Mouse (Mus musculus) heart, postnatal 0 days (tissue): Measurements from ENCODE around the gene Serpinb9b. TPM values are rescaled to one million over a fixed set of nuclear protein-coding genes. Genes with fewer than 3 reads are reported as not detected.
A peak's percentile ranks its signal among the peaks of the same experiment; 100 is the strongest.

Experiments used
- ATAC-seq: fragments of 200-750 bp; cut with Nextera tagmentation; 2 replicates; pipeline ENCODE4 v1.8.0; 2017; ENCODE audit warnings: low read depth, moderate number of reproducible peaks, moderate library complexity; ENCODE audit not compliant: insufficient read depth
- DNase-seq: peaks from one replicate; pipeline ENCODE4 v3.0.0-alpha.2; 2016; ENCODE audit warnings: low spot score
- H3K27ac ChIP-seq: fragments of 300-500 bp; sonication (generic); 2 replicates; pipeline ENCODE4 v1.5.1; 2014; ENCODE audit warnings: low read depth, mild to moderate bottlenecking
- H3K27me3 ChIP-seq: fragments of 300-500 bp; sonication (generic); 2 replicates; pipeline ENCODE4 v1.6.1; 2014; ENCODE audit warnings: low read length, mixed read lengths; ENCODE audit not compliant: control insufficient read depth, insufficient read depth
- H3K36me3 ChIP-seq: fragments of 300-500 bp; sonication (generic); replicated peaks from 2 replicates; pipeline ENCODE4 v1.6.1; 2014; ENCODE audit warnings: low read length, mixed read lengths; ENCODE audit not compliant: control insufficient read depth, insufficient read depth
- H3K4me1 ChIP-seq: fragments of 300-500 bp; sonication (generic); 2 replicates; pipeline ENCODE4 v1.6.1; 2014; ENCODE audit warnings: antibody characterized with exemption; ENCODE audit not compliant: control insufficient read depth, insufficient read depth
- H3K4me2 ChIP-seq: fragments of 300-500 bp; sonication (generic); 2 replicates; pipeline ENCODE4 v1.6.1; 2014; ENCODE audit warnings: low read depth, mild to moderate bottlenecking, low read length, moderate library complexity
- H3K4me3 ChIP-seq: fragments of 300-500 bp; sonication (generic); 2 replicates; pipeline ENCODE4 v1.5.1; 2014; ENCODE audit warnings: low read depth, low read length
- H3K9ac ChIP-seq: fragments of 300-500 bp; sonication (generic); replicated peaks from 2 replicates; pipeline ENCODE4 v1.6.1; 2014; ENCODE audit warnings: low read depth, low read length, mixed read lengths
- H3K9me3 ChIP-seq: fragments of 300-500 bp; sonication (generic); replicated peaks from 2 replicates; pipeline ENCODE4 v1.6.1; 2016; ENCODE audit warnings: low read length; ENCODE audit not compliant: control insufficient read depth
- CTCF ChIP-seq: IDR thresholded peaks from 2 replicates; pipeline ENCODE4 v1.5.1; 2016; ENCODE audit warnings: antibody characterized with exemption, control low read depth, low read depth
- EP300 ChIP-seq: IDR thresholded peaks from 2 replicates; pipeline ENCODE4 v1.6.1; 2016; ENCODE audit warnings: antibody characterized with exemption, low read depth
- WGBS: fragments of 180-500 bp; shearing (Covaris S2); extraction: QIAGEN DNeasy Blood & Tissue Kit; methylation state at CpG from one replicate; pipeline ENCODE4 v1.1.7; 2014; 5-methylcytosine and 5-hydroxymethylcytosine counted together
- polyA plus RNA-seq: library from polyadenylated mRNA; unstranded; fragments of >200 nt; fragmentation: Nextera tagmentation; extraction: Ambion mirVana; gene quantifications from 2 replicates; pipeline ENCODE4 v1.2.1, GENCODE M21; 2015
- total RNA-seq: library from RNA; depleted of rRNA; stranded (reverse); fragments of >200 nt; gene quantifications from 2 replicates; pipeline ENCODE4 v1.2.3, GENCODE M21; 2014; ENCODE audit warnings: low replicate concordance

The Serpinb9b gene
- total and polyA plus RNA-seq, 2 experiments from 2014 or later: 0.23 to 0.36 TPM

DNA sequence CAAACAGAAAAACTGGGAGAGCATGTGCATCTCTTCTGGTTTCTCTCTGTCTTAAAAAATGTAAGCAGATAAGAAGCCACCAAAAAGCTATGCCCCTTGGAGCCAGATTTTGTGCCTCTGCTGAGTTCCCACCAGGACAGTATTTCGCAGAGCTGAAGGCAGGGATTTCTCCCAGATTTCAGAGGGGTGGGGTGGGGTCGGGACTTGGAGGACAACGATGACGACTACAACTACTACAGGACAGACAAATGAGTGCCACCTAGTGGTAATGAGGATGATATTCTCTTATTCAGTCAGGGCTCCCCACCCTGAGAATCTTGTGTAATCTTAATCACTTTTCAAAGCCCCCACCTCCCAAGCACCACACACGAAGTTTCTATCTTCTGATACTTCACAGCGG lies 52.2 kb downstream of the Serpinb9b start:
- Histone ChIP-seq H3K27ac (no peak overlapping the region), H3K4me3 (peak overlapping the region; percentile 16; the same call in 1 of the 2 replicates), H3K9me3 (no peaks in the 10 kb centered on the region), H3K4me2 (peak overlapping the region; percentile 57), H3K4me1 (peaks cover 3% of the 10 kb centered on the region; the same call in 1 of the 2 replicates), H3K9ac (no peak overlapping the region), H3K36me3 (no peaks in the 10 kb centered on the region), H3K27me3 (no peaks in the 10 kb centered on the region)
- 11% methylated on average over 6 of the region's 6 CpGs for WGBS
- TF ChIP-seq EP300 (no peak), CTCF (peak; percentile 64)
- peak; percentile 73 for DNase-seq
- peak; percentile 36; the same call in 1 of the 2 replicates for ATAC-seq

DNA sequence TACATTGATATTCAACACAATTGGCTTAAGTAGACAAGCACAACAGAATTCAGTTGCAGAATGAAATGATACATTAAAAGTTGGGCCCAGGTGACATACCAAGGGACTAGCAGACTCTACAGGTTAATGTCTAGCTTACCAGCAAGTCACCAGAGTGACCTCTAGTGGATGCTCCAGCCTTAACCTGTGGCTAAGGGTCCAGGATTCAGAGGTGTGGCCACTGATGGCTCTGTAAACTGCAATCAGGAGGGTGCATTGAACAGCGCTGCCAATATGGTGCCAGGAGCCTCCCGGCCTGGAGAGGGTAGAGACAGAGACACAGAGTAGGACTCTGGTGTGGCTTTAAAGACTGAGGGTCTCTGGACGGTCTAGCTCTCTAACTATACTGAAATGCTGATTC lies 53.1 kb downstream of the Serpinb9b start:
- H3K27ac ChIP-seq: no peak overlapping the region
- no peaks in the 10 kb centered on the region for H3K27me3 ChIP-seq
- H3K9ac ChIP-seq: no peak overlapping the region
- H3K9me3 ChIP-seq: no peaks in the 10 kb centered on the region
- DNase-seq (peak; percentile 11), ATAC-seq (no peak)
- no peaks in the 10 kb centered on the region for H3K36me3 ChIP-seq
- WGBS: 24% methylated on average over 3 of the region's 3 CpGs
- H3K4me3 ChIP-seq: no peak overlapping the region
- TF ChIP-seq CTCF: peak; percentile 44
- no peak for TF ChIP-seq EP300
- no peak overlapping the region for H3K4me2 ChIP-seq
- H3K4me1 ChIP-seq: peaks cover 3% of the 10 kb centered on the region

DNA sequence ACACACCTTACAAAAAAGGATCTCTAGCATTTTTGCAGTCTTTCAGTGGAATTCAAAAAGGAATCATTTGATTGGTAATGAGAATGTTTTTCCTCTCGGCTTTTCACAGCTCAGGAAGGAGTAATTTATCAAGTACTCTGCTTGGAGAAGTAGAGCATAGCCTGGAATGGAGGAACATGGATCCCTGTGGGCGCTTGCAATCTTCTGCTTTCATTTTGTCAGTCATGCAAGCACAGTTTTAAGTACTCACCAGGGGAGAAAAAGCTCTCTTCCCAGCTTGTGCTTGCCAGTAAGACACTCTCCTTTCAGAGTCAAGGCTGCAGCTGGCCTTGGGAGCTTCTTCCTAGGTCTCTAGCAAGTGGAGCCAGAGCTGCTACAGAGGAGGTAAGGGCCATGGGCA lies 56.6 kb downstream of the Serpinb9b start:
- TF ChIP-seq EP300 (no peak), CTCF (no peak)
- Histone ChIP-seq H3K4me2 (no peak overlapping the region), H3K27ac (no peak overlapping the region), H3K9ac (no peak overlapping the region), H3K9me3 (no peaks in the 10 kb centered on the region), H3K36me3 (no peaks in the 10 kb centered on the region), H3K27me3 (no peaks in the 10 kb centered on the region), H3K4me1 (no peaks in the 10 kb centered on the region; the same call in 1 of the 2 replicates), H3K4me3 (no peak overlapping the region)
- DNase-seq (no peak), ATAC-seq (no peak)
- 54% methylated on average over 2 of the region's 2 CpGs for WGBS

DNA sequence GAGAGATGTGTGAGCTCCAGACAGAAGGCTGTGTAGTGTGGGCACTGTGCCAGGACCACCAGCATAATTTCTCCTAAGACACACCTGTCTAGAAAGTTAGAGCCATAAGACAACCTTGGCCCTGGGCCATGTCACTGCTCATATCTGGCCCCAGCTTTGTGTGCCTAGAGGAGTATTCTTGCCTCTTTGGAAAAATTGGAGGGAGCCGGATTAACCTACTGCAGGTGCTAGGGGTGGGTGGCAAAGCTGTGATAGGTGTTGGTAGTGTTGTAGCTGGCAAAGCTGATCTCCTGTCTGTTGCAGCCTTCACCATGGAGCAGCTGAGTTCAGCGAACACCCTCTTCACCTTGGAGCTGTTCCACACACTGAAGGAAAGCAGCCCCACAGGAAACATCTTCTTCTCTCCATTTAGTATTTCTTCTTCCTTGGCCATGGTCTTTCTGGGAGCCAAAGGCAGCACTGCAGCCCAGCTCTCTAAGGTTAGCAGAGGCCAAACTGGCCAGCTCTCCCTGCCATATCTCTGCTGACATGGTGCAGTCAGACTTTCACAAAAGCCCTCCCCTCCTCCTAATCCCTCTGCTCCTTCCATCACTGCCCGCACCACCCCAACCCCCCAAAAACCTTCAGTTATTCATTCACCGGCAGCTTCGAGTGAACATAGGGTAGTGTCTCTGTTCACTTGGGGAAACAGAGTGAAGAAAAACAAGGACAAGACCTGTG lies 57.9 kb downstream of the Serpinb9b start:
- no peaks in the 10 kb centered on the region; the same call in 1 of the 2 replicates for H3K4me1 ChIP-seq
- DNase-seq: no peak
- 56% methylated on average over 5 of the region's 5 CpGs for WGBS
- H3K4me3 ChIP-seq: no peak overlapping the region
- H3K9ac ChIP-seq: no peak overlapping the region
- no peaks in the 10 kb centered on the region for H3K27me3 ChIP-seq
- no peak for ATAC-seq
- H3K4me2 ChIP-seq: no peak overlapping the region
- TF ChIP-seq CTCF: no peak
- no peak for TF ChIP-seq EP300
- no peaks in the 10 kb centered on the region for H3K9me3 ChIP-seq
- no peaks in the 10 kb centered on the region for H3K36me3 ChIP-seq
- no peak overlapping the region for H3K27ac ChIP-seq

DNA sequence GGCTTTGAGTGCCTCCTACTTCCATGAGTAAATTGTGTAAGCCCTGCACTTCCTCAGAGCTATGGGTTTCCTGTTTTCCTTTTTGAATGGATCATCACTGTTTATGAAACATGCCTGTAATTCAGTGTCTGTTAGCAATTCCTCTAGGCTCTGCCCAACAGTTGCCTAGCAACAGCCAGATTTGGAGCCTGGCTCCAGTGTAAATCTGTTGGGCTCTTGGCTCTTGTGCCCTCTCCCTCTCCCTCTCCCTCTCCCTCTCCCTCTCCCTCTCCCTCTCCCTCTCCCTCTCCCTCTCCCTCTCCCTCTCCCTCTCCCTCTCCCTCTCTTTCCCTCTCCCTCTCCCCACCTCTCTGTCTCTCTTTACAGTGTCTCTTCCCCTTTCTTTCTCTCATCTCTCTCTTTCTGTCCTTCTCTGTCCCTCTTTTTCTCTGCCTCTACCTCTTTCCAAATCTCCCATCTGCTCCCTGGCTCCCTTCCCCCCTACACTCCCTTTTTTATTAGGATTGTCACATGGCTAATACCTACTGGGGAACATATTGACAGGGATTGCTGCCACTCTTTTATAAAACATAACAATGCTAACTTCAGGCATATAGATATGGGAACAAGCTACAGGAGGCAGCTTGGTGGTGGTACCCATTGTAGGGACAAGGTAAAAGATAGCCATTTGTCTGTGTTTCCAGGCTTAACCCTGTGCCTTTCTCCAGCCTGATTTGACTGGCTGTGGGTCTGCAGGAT lies 58.6 kb downstream of the Serpinb9b start:
- ATAC-seq: no peak
- no peak for TF ChIP-seq CTCF
- no peak for TF ChIP-seq EP300

More for the DNA sequence above, 58.6 kb downstream of the Serpinb9b start:
- Histone ChIP-seq H3K4me2 (no peak overlapping the region), H3K36me3 (no peaks in the 10 kb centered on the region), H3K27me3 (no peaks in the 10 kb centered on the region), H3K27ac (no peak overlapping the region), H3K4me3 (no peak overlapping the region), H3K9ac (no peak overlapping the region), H3K4me1 (no peaks in the 10 kb centered on the region; the same call in 1 of the 2 replicates), H3K9me3 (no peaks in the 10 kb centered on the region)
- peak; percentile 24 for DNase-seq
